Mouse (Mus musculus): Measurements from ENCODE around the gene Gm7173. TPM values are rescaled to one million over a fixed set of nuclear protein-coding genes. Genes with fewer than 3 reads are reported as not detected.

The Gm7173 gene
- 0.34 and 0.70 TPM in 2 replicates for polyA plus RNA-seq (2015; fragmentation: Nextera tagmentation; extraction: Ambion mirVana)

DNA sequence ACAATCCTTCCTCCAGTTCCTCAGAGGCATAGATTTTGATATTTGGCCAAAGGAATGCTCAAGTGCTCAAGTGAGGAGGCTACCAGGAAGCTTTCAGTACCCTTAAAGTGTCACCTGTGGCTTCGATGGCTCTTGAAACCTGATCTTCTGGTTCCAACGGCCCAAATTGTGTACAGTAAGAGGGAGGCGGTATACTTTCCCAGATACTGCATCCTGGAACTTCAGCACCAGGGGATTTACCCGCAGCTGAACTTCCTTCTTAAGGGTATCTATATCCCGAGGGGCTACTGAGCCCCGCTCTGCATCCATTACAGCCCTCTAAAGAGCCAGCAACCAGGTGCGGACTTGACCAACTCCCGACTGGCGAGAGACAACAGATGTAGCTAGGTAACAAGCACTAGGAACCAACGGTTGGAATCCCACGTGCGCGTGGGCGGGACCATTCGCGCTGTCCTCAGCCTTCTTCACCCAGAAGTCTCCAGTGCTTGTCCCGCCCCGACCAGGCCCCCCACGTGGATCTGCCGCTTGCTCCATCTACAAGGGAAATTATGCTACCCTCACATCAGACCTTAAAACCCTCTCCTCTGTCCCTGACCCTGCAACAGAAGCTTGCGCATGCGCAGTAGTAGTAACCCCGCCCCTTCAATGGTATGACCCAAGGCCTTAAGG lies at the start of gene Gm7173:
Gene Gm7173 (minus strand): TSS at position 309 of the 669 bp plus-strand sequence.
- WGBS: 20% methylated on average over 23 of the region's 23 CpGs
- ATAC-seq (ENCODE audit: low FRiP score, low read depth): peak; percentile 67
- H3K36me3 ChIP-seq: no peaks in the 10 kb centered on the region

DNA sequence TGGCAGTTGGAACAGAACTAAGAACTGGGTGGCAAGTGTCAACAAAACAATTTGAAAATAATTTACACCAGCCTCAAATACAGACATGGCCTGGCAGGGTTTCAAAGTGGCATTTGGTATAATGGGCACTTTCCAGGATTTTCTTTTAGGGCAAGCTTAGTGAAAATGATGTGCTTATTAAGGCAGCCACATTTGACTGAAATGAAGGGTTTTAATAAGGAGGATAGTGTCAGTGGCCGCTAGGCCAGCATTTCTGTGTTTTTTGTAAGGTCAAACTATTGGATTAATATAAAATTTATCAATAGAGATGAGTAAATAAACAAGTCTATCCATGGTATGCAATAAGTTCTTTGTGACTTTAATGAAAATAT lies 546 bp upstream of the Gm7173 start:
- H3K9me3 ChIP-seq: no peaks in the 10 kb centered on the region
- no peaks in the 10 kb centered on the region for H3K4me1 ChIP-seq
- H3K4me3 ChIP-seq: peak overlapping the region; percentile 41
- H3K9ac ChIP-seq: no peak overlapping the region
- H3K4me2 ChIP-seq (replicated peaks): peak overlapping the region; percentile 61
- H3K27me3 ChIP-seq: no peaks in the 10 kb centered on the region
- no peak for ATAC-seq (ENCODE audit: low FRiP score, low read depth)
- WGBS: 67% methylated on average over 1 of the region's 1 CpGs
- no peaks in the 10 kb centered on the region for H3K36me3 ChIP-seq
- H3K27ac ChIP-seq: no peak overlapping the region

More for the DNA sequence above, at the start of gene Gm7173:
- Histone ChIP-seq H3K4me1 (no peaks in the 10 kb centered on the region), H3K27me3 (no peaks in the 10 kb centered on the region), H3K9me3 (no peaks in the 10 kb centered on the region), H3K27ac (no peak within 1 kb of the TSS), H3K4me3 (peak within 1 kb of the TSS; percentile 41), H3K4me2 (replicated peaks) (peak within 1 kb of the TSS; percentile 61), H3K9ac (peak within 1 kb of the TSS; percentile 36; the same call in 1 of the 2 replicates)

DNA sequence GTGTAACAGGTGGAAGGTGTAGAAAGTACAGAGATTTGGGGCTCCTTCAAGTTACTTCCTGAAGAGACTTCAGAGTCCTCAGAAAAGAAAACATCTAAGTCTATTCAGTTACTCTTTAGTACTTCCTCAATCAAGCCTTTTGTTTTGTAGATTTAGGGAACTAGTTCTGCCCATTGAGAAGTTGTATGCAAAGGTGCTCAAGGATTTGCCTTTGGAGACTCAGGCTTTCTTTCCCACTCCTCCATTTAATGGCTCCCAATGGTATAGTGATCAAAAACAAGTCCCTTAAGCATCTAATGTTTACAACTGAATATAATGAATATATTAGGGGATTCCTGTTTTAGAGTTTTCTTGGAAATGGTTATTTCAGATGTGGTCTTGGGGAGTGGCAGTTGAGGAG lies 200.3 kb downstream of the Gm7173 start:
- no peak for ATAC-seq (ENCODE audit: low FRiP score, low read depth)
- Histone ChIP-seq H3K36me3 (no peaks in the 10 kb centered on the region), H3K9ac (no peak overlapping the region), H3K4me1 (no peaks in the 10 kb centered on the region), H3K27me3 (no peaks in the 10 kb centered on the region), H3K27ac (no peak overlapping the region), H3K4me3 (no peak overlapping the region), H3K9me3 (no peaks in the 10 kb centered on the region), H3K4me2 (replicated peaks) (no peak overlapping the region)

Other genes starting within 250 kb of the Gm7173 start
- gene Mageb16, start 154.2 kb upstream of the Gm7173 start, polyA plus RNA-seq (2015; fragmentation: Nextera tagmentation; extraction: Ambion mirVana): 0.10 and 0.26 TPM in 2 replicates

All from limb, embryonic 13.5 days (tissue).